Mouse (Mus musculus) T-helper 17 cell (primary cell): ENCODE measurements around the gene Wasf1.

Experiments
- in situ Hi-C, 2 experiments: fragments of 300-600 bp; cut with MboI, MseI; formaldehyde crosslinking; loops; 1 replicate in 1 of 2; 2 replicates in 1 of 2; pipeline ENCODE4 v1.15.1; 2025; ENCODE audit warnings: high pct_unique_total_duplicates in 2 of 2

Gene Wasf1

DNA sequence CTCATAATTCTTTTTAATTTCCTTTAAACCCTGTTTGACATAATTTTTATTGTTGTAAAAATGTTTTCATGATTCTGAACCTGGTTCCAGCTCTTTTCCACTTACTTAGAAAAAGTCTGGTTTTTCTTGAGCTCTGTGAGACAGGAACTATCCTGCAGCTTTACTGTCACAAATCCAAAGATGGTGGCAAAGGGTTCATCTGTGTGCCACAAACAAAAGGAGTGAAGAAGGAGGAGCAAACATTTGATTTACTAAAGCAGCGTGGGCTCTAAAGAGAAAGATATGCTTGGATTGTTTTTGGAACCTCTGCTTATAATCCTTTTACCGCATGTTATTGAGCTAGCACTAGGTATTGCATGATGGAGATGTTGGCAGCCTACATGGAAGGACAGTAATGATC, 4.0 kb downstream of the Wasf1 start:
- in situ Hi-C loops: loop anchor here in 1 of 2 experiments (25.0 kb wide), 1 partner anchor 575 kb away; the partner anchor contains the start of gene Amd1

- in situ Hi-C loops: loop anchor here in 1 of 2 experiments (25.0 kb wide), 1 partner anchor 577 kb away; the partner anchor contains the start of gene Amd1
Measured at GRCm38 (mm10) chr10:40889146-40889545, 5.9 kb downstream of the Wasf1 start.

GRCm38 (mm10) chr10:40895765-40896164, 12.5 kb downstream of the Wasf1 start:
- in situ Hi-C loops: loop anchor here in 1 of 2 experiments (25.0 kb wide), 1 partner anchor 583 kb away; the partner anchor contains the start of gene Amd1

GRCm38 (mm10) chr10:40896656-40897055, 13.4 kb downstream of the Wasf1 start:
- in situ Hi-C loops: loop anchor here in 1 of 2 experiments (25.0 kb wide), 1 partner anchor 584 kb away; the partner anchor contains the start of gene Amd1

DNA sequence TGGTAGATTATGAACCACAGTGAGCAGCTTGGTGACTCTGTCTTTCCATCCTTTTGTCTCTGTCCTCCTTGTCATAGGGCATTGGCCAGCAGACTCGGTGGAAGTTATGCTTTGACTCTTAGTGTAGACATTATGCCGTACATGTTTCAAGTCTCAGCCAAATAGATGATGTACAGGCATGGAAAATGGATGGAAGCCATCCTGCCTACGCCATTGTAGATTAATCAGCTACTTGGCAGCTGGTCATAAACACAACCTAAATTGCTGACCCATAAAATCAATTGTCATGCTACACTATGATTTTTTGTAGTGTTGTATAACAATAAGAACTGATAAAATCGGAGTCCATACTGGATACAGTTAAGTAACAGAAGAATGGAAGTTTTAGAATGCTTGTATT, 18.5 kb downstream of the Wasf1 start:
- in situ Hi-C loops: no loop called here

DNA sequence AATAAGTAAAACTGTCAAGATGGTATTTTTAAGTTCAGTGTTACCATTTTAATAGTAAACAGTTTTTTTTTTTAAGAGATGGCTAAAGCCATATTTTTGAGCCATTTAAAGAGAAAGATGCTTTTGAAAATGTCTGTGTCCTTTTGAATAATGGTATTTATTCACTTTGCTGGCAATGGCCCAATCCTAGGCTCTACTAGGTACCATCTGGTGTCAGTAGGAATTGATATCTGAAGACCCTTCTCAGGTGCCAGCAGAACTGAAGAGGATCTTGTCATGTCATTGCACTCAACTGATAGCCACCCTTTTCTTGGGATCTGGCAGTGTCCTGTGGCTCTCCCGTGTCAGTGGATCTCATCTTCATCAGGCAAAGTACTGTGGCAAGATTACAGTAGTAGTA, 22.9 kb downstream of the Wasf1 start:
- in situ Hi-C loops: no loop called here

GRCm38 (mm10) chr10:40906802-40907201, 23.5 kb downstream of the Wasf1 start:
- in situ Hi-C loops: no loop called here

- in situ Hi-C loops: no loop called here
Measured at GRCm38 (mm10) chr10:40908580-40908979, 25.3 kb downstream of the Wasf1 start.

DNA sequence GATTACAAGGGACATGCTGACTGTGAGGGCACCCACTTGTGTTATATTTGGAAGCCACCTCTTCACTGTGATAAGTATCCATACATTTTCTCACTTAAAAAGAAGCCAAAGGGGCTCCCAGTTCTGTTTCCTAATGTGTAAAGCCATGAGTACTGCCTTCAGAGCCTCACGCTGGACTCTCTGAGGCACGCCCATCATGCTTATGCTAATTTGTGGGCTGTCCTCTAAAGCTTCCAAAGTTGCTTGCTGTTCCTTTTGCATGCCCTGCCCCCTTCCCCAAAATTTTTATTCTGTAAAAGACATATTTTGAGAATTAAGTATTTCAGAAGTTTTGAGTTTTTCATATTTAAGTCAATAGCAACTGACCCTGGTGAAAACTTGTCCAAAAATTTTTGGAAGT, 27.5 kb downstream of the Wasf1 start:
- in situ Hi-C loops: no loop called here

DNA sequence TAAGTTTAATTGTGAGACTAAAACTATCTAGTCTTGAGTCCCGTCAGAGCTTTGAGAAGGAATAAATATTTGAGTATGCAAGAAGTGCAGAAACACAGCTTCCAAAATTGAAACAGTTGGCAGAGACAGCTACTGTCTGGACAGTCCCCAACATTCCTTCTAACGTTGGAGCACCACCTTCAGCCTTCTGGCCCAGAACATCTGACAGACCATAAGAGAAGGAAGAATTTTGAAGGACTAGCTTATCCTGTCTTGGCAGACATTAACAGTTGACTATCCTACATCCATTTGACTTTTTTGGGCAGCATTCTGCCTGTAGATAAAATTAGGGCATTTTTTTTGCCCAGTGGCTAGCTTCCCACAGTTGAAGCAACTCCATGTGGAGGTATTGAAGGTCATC, 32.0 kb downstream of the Wasf1 start:
- in situ Hi-C loops: no loop called here

GRCm38 (mm10) chr10:40918669-40919440, 35.6 kb downstream of the Wasf1 start:
- in situ Hi-C loops: no loop called here

DNA sequence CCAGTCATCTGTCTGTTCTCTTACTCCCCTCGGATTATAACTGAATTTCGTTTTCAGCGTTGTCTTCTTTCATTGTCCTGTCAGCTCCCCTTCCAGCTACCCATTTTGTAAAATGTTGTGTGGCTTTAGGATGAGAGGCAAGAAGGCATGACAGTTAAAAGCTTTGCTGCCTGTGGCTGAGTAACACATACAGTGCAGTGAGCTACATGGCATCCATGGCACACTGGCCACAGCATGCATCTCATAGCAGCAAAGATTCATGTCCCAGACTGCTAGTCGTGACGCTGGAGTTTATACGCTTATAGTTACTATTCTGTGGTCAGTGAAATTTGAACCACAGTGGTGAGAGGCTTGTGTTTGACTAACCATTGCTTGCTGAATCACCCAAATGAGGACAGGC, 36.2 kb downstream of the Wasf1 start:
- in situ Hi-C loops: no loop called here

DNA sequence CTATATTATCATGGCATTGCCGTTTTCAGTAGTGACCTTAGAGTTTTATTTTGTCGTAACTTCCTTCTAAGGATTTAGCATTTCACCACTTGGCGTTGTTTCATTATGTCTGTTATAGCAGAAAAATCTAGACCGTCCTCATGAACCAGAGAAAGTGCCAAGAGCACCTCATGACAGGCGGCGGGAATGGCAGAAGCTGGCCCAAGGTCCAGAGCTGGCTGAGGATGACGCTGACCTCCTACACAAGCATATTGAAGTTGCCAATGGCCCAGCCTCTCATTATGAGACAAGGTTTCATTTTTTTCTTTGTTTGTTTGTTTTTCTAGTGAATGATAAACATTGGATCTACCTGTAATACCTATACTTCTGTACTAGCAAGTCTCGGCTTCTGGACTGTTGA, 49.7 kb downstream of the Wasf1 start:
- in situ Hi-C loops: loop anchor here in 1 of 2 experiments (10.0 kb wide), 1 partner anchor 168 kb away; no protein-coding TSS in a partner anchor

GRCm38 (mm10) chr10:40936160-40936726, 53.0 kb downstream of the Wasf1 start:
- in situ Hi-C loops: loop anchor here in 1 of 2 experiments (10.0 kb wide), 1 partner anchor 171 kb away; no protein-coding TSS in a partner anchor

GRCm38 (mm10) chr10:40937569-40937968, 54.3 kb downstream of the Wasf1 start:
- in situ Hi-C loops: loop anchor here in 1 of 2 experiments (10.0 kb wide), 1 partner anchor 173 kb away; no protein-coding TSS in a partner anchor

GRCm38 (mm10) chr10:40942688-40943087, 59.4 kb downstream of the Wasf1 start:
- in situ Hi-C loops: no loop called here

DNA sequence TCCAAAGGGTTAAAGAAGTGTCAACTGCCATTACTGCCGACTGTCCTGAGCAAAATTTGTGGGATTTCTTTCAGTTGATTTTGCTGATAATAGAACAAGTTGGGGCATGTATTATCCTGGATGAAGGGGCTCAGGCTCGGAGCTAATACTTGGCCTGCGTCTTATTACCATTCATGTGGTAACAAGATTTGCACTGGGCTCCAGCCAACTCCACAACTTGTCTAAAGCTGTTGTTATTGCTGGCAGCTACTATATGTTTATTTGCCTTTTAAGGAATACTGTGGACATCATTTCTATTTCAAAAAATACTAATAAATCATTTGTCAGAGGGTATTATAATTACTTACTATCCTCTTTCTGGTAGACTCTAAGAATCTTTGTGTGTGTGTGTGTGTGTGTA, 66.9 kb downstream of the Wasf1 start:
- in situ Hi-C loops: no loop called here

DNA sequence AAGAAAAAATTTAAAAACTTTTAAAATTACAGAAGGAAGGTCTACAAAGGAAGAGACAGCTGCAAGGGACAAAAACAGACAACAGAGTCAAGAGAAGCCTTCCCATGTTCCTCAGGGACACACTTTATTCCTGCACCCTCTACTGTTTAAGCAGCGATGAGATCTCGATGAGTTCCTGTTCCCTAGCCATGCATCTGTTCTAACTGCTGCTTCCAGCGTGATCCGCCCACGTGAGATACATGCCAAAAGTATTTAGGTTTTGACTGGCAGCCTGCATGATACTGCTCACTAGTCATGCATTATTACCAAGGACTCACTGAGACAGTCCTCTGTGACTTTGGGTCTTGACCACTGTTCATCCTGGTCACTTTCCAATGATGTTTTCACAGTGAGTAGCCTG, 72.9 kb downstream of the Wasf1 start:
- in situ Hi-C loops: no loop called here

DNA sequence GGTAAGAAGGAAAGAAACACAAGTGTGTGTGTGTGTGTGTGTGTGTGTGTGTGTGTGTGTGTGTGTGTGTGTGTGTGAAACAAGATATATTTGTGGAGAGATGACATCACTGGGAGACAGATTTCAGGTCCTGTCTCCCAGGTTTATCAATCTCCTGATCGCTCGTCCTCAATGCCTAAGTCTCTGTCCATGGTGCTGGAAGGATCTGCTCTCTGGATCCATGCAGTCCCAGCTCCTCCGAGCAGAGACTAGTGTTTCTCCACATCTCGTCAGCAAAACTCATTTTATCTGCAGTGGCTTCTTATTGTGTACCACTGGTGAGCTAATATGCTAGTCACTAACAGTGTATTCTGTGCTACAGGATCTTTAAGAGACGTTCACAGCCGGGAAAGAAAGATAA, 78.1 kb downstream of the Wasf1 start:
- in situ Hi-C loops: no loop called here

GRCm38 (mm10) chr10:40962008-40962407, 78.7 kb downstream of the Wasf1 start:
- in situ Hi-C loops: no loop called here

DNA sequence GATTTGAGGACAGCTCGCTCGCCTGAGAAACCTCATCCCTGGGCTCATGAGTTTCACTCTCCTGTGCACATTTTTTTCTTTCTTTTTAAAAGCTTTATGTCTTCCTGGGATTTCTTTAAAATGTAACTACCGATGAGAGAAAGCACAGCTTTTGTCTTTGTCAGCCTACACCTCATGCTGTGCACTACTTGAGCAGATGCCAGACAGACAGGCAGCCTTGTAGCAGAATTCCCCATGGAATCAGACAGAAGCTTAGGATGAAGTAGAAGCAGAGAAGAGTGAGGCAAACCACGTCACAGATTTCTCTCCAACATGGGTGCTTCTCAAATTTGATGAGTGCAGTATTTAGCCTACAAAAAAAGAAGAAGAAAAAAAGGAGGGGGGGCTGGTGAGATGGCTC, 81.3 kb downstream of the Wasf1 start:
- in situ Hi-C loops: no loop called here

DNA sequence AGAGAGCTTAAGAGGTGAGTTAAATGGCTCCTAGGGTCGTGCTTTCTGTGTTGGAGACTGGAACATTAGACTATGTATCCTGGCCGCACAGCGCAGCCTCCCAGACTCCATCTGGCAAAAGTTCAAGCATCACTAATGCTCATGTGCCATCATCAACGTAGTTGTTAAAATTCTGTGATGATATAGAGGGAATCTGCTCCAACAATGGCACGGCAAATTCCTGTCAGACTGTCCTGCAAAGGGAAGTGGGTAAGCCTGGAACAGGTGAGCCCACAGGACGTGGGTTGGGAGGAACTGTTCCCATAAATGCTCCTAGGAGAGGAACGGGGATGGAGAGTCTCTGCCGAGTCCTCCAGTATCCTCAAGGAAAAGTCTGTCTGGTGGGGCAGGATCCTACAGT, 85.3 kb downstream of the Wasf1 start:
- in situ Hi-C loops: no loop called here
